Mouse (Mus musculus) kidney, embryonic 15.5 days (tissue): ENCODE data around the gene Dusp12. TPM values are rescaled to one million over a fixed set of nuclear protein-coding genes. Genes with fewer than 3 reads are reported as not detected.

Source experiments
- ATAC-seq: fragments of 200-750 bp; cut with Nextera tagmentation; replicated peaks from 2 replicates; pipeline ENCODE4 v1.8.0; 2017; ENCODE audit warnings: moderate TSS enrichment; ENCODE audit not compliant: low FRiP score
- H3K27ac ChIP-seq: fragments of 300-500 bp; sonication (generic); 2 replicates; pipeline ENCODE4 v1.5.1; 2015; ENCODE audit warnings: mild to moderate bottlenecking, inconsistent platforms
- H3K27me3 ChIP-seq: fragments of 300-500 bp; sonication (generic); 2 replicates; pipeline ENCODE4 v1.6.1; 2015; ENCODE audit warnings: inconsistent platforms
- H3K36me3 ChIP-seq: fragments of 300-500 bp; sonication (generic); 2 replicates; pipeline ENCODE4 v1.6.1; 2015; ENCODE audit warnings: inconsistent platforms
- H3K4me1 ChIP-seq: fragments of 300-500 bp; sonication (generic); 2 replicates; pipeline ENCODE4 v1.6.1; 2015; ENCODE audit warnings: inconsistent platforms
- H3K4me2 ChIP-seq: fragments of 300-500 bp; sonication (generic); 2 replicates; pipeline ENCODE4 v1.6.1; 2015; ENCODE audit warnings: moderate library complexity, mild to moderate bottlenecking, inconsistent platforms
- H3K4me3 ChIP-seq: fragments of 300-500 bp; sonication (generic); replicated peaks from 2 replicates; pipeline ENCODE4 v1.5.1; 2015; ENCODE audit warnings: mild to moderate bottlenecking, inconsistent platforms
- H3K9ac ChIP-seq: fragments of 300-500 bp; sonication (generic); 2 replicates; pipeline ENCODE4 v1.6.1; 2015; ENCODE audit warnings: mild to moderate bottlenecking, inconsistent platforms
- H3K9me3 ChIP-seq: fragments of 300-500 bp; sonication (generic); replicated peaks from 2 replicates; pipeline ENCODE4 v1.6.1; 2016; ENCODE audit warnings: inconsistent platforms
- WGBS: fragments of 180-500 bp; shearing (Covaris S2); methylation state at CpG from one replicate; pipeline ENCODE4 v1.1.7; 2015; ENCODE audit warnings: mixed read lengths; 5-methylcytosine and 5-hydroxymethylcytosine counted together
- polyA plus RNA-seq: library from polyadenylated mRNA; unstranded; fragments of >200 nt; fragmentation: Nextera tagmentation; extraction: Ambion mirVana; gene quantifications from 2 replicates; pipeline ENCODE4 v1.2.1, GENCODE M21; 2015

The Dusp12 gene
- polyA plus RNA-seq, 1 experiment from 2014 or later = 35.0 TPM

- no peaks in the 10 kb centered on the region for H3K9me3 ChIP-seq
- peaks cover 23% of the 10 kb centered on the region for H3K27me3 ChIP-seq
- H3K36me3 ChIP-seq = no peaks in the 10 kb centered on the region
- H3K27ac ChIP-seq = no peak overlapping the region
- H3K4me3 ChIP-seq = no peak overlapping the region
- ATAC-seq = no peak
- peaks cover 5% of the 10 kb centered on the region; the same call in 1 of the 2 replicates for H3K4me1 ChIP-seq
- no peak overlapping the region for H3K9ac ChIP-seq
- no peak overlapping the region for H3K4me2 ChIP-seq
- WGBS = 60% methylated on average over 9 of the region's 9 CpGs
Observed at GRCm38 (mm10) chr1:170894603-170895602, 9.6 kb upstream of the Dusp12 start.

- 0 out of 2 replicates have a peak, but pooled peaks cover 5% of the 10 kb centered on the region for H3K27me3 ChIP-seq
- H3K27ac ChIP-seq = no peak overlapping the region
- H3K4me2 ChIP-seq = no peak overlapping the region
- H3K36me3 ChIP-seq = no peaks in the 10 kb centered on the region
- H3K4me3 ChIP-seq = no peak overlapping the region
- no peak overlapping the region for H3K9ac ChIP-seq
- 75% methylated on average over 1 of the region's 1 CpGs for WGBS
- no peak for ATAC-seq
- no peaks in the 10 kb centered on the region for H3K9me3 ChIP-seq
- H3K4me1 ChIP-seq = peaks cover 5% of the 10 kb centered on the region; the same call in 1 of the 2 replicates
Observed at GRCm38 (mm10) chr1:170892279-170892678, 6.9 kb upstream of the Dusp12 start.

GRCm38 (mm10) chr1:170891646-170892045, 6.3 kb upstream of the Dusp12 start:
- ATAC-seq = no peak
- H3K9ac ChIP-seq = no peak overlapping the region

GRCm38 (mm10) chr1:170889310-170889709, 4.0 kb upstream of the Dusp12 start:
- Histone ChIP-seq H3K9me3 (no peaks in the 10 kb centered on the region), H3K36me3 (no peaks in the 10 kb centered on the region), H3K4me1 (peaks cover 8% of the 10 kb centered on the region), H3K27me3 (no peaks in the 10 kb centered on the region), H3K9ac (no peak overlapping the region), H3K4me3 (no peak overlapping the region), H3K4me2 (no peak overlapping the region), H3K27ac (no peak overlapping the region)
- ATAC-seq = no peak
- WGBS = 78% methylated on average over 4 of the region's 4 CpGs

More at GRCm38 (mm10) chr1:170891646-170892045, 6.3 kb upstream of the Dusp12 start:
- Histone ChIP-seq H3K4me3 (no peak overlapping the region), H3K36me3 (no peaks in the 10 kb centered on the region), H3K9me3 (no peaks in the 10 kb centered on the region), H3K27me3 (0 out of 2 replicates have a peak, but pooled peaks cover under 1% of the 10 kb centered on the region), H3K27ac (no peak overlapping the region), H3K4me1 (peaks cover 5% of the 10 kb centered on the region; the same call in 1 of the 2 replicates), H3K4me2 (no peak overlapping the region)
- WGBS = 36% methylated on average over 2 of the region's 2 CpGs

GRCm38 (mm10) chr1:170886044-170886458, 711 bp upstream of the Dusp12 start:
- no peak overlapping the region for H3K27ac ChIP-seq
- H3K36me3 ChIP-seq = peaks cover 6% of the 10 kb centered on the region; the same call in 1 of the 2 replicates
- WGBS = 46% methylated on average over 6 of the region's 6 CpGs
- H3K9me3 ChIP-seq = no peaks in the 10 kb centered on the region
- peaks cover 19% of the 10 kb centered on the region for H3K4me1 ChIP-seq
- no peak for ATAC-seq
- H3K9ac ChIP-seq = no peak overlapping the region
- H3K27me3 ChIP-seq = no peaks in the 10 kb centered on the region
- no peak overlapping the region for H3K4me3 ChIP-seq
- H3K4me2 ChIP-seq = no peak overlapping the region

GRCm38 (mm10) chr1:170884390-170884789, 950 bp downstream of the Dusp12 start:
- Histone ChIP-seq H3K9ac (peak overlapping the region; percentile 81), H3K27ac (peak overlapping the region; percentile 91), H3K27me3 (no peaks in the 10 kb centered on the region), H3K4me1 (peaks cover 19% of the 10 kb centered on the region), H3K36me3 (peaks cover 22% of the 10 kb centered on the region), H3K9me3 (no peaks in the 10 kb centered on the region), H3K4me3 (peak overlapping the region; percentile 86), H3K4me2 (peak overlapping the region; percentile 62)
- WGBS = 16% methylated on average over 8 of the region's 8 CpGs
- ATAC-seq = peak; percentile 23

- WGBS = 69% methylated on average over 5 of the region's 5 CpGs
- H3K27me3 ChIP-seq = no peaks in the 10 kb centered on the region
- no peaks in the 10 kb centered on the region for H3K9me3 ChIP-seq
- H3K4me1 ChIP-seq = peaks cover 19% of the 10 kb centered on the region
- H3K27ac ChIP-seq = 0 out of 2 replicates have a peak overlapping the region, but pooled peaks have one; percentile 6
- no peak overlapping the region for H3K4me3 ChIP-seq
- ATAC-seq = no peak
- H3K4me2 ChIP-seq = no peak overlapping the region
- H3K36me3 ChIP-seq = peaks cover 31% of the 10 kb centered on the region
- no peak overlapping the region for H3K9ac ChIP-seq
Observed at GRCm38 (mm10) chr1:170882915-170883485, 2.3 kb downstream of the Dusp12 start.

- Histone ChIP-seq H3K36me3 (peaks cover 77% of the 10 kb centered on the region), H3K9me3 (no peaks in the 10 kb centered on the region), H3K27me3 (no peaks in the 10 kb centered on the region), H3K4me1 (no peaks in the 10 kb centered on the region), H3K4me3 (no peak overlapping the region), H3K9ac (no peak overlapping the region), H3K27ac (no peak overlapping the region), H3K4me2 (no peak overlapping the region)
- 94% methylated on average over 5 of the region's 5 CpGs for WGBS
- no peak for ATAC-seq
Observed at GRCm38 (mm10) chr1:170876906-170877305, 8.4 kb downstream of the Dusp12 start.

- ATAC-seq = no peak
- no peak overlapping the region for H3K4me2 ChIP-seq
- no peak overlapping the region for H3K9ac ChIP-seq
- H3K4me1 ChIP-seq = no peaks in the 10 kb centered on the region
- 63% methylated on average over 3 of the region's 3 CpGs for WGBS
- no peaks in the 10 kb centered on the region for H3K27me3 ChIP-seq
- H3K9me3 ChIP-seq = no peaks in the 10 kb centered on the region
- H3K36me3 ChIP-seq = peaks cover 76% of the 10 kb centered on the region
- H3K27ac ChIP-seq = no peak overlapping the region
- H3K4me3 ChIP-seq = no peak overlapping the region
Observed at GRCm38 (mm10) chr1:170875676-170876075, 9.7 kb downstream of the Dusp12 start.

GRCm38 (mm10) chr1:170871961-170872360, 13.4 kb downstream of the Dusp12 start:
- 91% methylated on average over 2 of the region's 2 CpGs for WGBS
- H3K9ac ChIP-seq = no peak overlapping the region
- no peak for ATAC-seq

GRCm38 (mm10) chr1:170871402-170871801, 13.9 kb downstream of the Dusp12 start:
- Histone ChIP-seq H3K4me3 (no peak overlapping the region), H3K27me3 (no peaks in the 10 kb centered on the region), H3K9ac (no peak overlapping the region), H3K27ac (no peak overlapping the region), H3K4me1 (peaks cover 7% of the 10 kb centered on the region), H3K36me3 (peaks cover 40% of the 10 kb centered on the region), H3K9me3 (no peaks in the 10 kb centered on the region), H3K4me2 (no peak overlapping the region)
- 89% methylated on average over 6 of the region's 6 CpGs for WGBS
- ATAC-seq = no peak

More at GRCm38 (mm10) chr1:170871961-170872360, 13.4 kb downstream of the Dusp12 start:
- H3K27ac ChIP-seq = no peak overlapping the region
- H3K4me3 ChIP-seq = no peak overlapping the region
- H3K4me1 ChIP-seq = peaks cover 2% of the 10 kb centered on the region
- no peaks in the 10 kb centered on the region for H3K27me3 ChIP-seq
- H3K9me3 ChIP-seq = no peaks in the 10 kb centered on the region
- H3K4me2 ChIP-seq = no peak overlapping the region
- peaks cover 45% of the 10 kb centered on the region for H3K36me3 ChIP-seq

GRCm38 (mm10) chr1:170868905-170869283, 16.4 kb downstream of the Dusp12 start:
- peak overlapping the region; percentile 62 for H3K4me2 ChIP-seq
- no peak for ATAC-seq

More at GRCm38 (mm10) chr1:170868905-170869283, 16.4 kb downstream of the Dusp12 start:
- Histone ChIP-seq H3K4me1 (peaks cover 7% of the 10 kb centered on the region), H3K9ac (peak overlapping the region; percentile 68), H3K27me3 (no peaks in the 10 kb centered on the region), H3K9me3 (no peaks in the 10 kb centered on the region), H3K27ac (no peak overlapping the region), H3K4me3 (peak overlapping the region; percentile 85), H3K36me3 (peaks cover 18% of the 10 kb centered on the region)
- 16% methylated on average over 14 of the region's 14 CpGs for WGBS
